Mouse (Mus musculus) spleen, adult 2 months (tissue): ENCODE measurements around the gene Nxf1. TPM values are rescaled to one million over a fixed set of nuclear protein-coding genes. Genes with fewer than 3 reads are reported as not detected.
"Not testable (repeated sequence)": the region's sequence is repeated elsewhere in the genome, so short reads cannot be mapped to it uniquely, and the experiment has no call there.

Experiments used
- DNase-seq, 2 experiments: peaks; one replicate each; pipeline versions ENCODE4 v3.0.0 to v3.0.0-alpha.2; 2012 to 2021; ENCODE audit warnings: low spot score in 2 of 2, low read depth in 1 of 2
- H3K27ac ChIP-seq: fragments of 200-500 bp; 2 replicates; pipeline ENCODE4 v1.5.1; 2012; ENCODE audit warnings: low read length, inconsistent platforms; ENCODE audit not compliant: insufficient read depth
- H3K27me3 ChIP-seq: fragments of 200-500 bp; 2 replicates; pipeline ENCODE4 v1.6.1; 2012; ENCODE audit warnings: mild to moderate bottlenecking, moderate library complexity, low read length, inconsistent platforms; ENCODE audit not compliant: control insufficient read depth, insufficient read depth
- H3K36me3 ChIP-seq: fragments of 200-500 bp; 2 replicates; pipeline ENCODE4 v1.6.1; 2012; ENCODE audit warnings: mild to moderate bottlenecking, low read length, inconsistent platforms; ENCODE audit not compliant: control insufficient read depth, insufficient read depth
- H3K4me1 ChIP-seq: fragments of 200-500 bp; 2 replicates; pipeline ENCODE4 v1.6.1; 2011; ENCODE audit warnings: inconsistent platforms; ENCODE audit not compliant: control insufficient read depth, insufficient read depth, insufficient read length
- H3K4me3 ChIP-seq: fragments of 200-500 bp; 2 replicates; pipeline ENCODE4 v1.5.1; 2011; ENCODE audit warnings: mild to moderate bottlenecking, inconsistent platforms; ENCODE audit not compliant: insufficient read depth, insufficient read length; ENCODE audit errors: extremely low read depth
- CTCF ChIP-seq: fragments of 200-500 bp; IDR thresholded peaks from 2 replicates; pipeline ENCODE4 v1.5.1; 2011; ENCODE audit warnings: mild to moderate bottlenecking, inconsistent platforms; ENCODE audit not compliant: insufficient read depth, insufficient read length, insufficient replicate concordance; ENCODE audit errors: extremely low read depth
- POLR2A ChIP-seq: fragments of 200-500 bp; IDR thresholded peaks from 2 replicates; pipeline ENCODE4 v1.6.1; 2011; ENCODE audit warnings: low read depth, low read length, inconsistent platforms
- WGBS: fragments of 180-500 bp; shearing (Covaris S2); methylation state at CpG from one replicate; pipeline ENCODE4 v1.1.7; 2018; 5-methylcytosine and 5-hydroxymethylcytosine counted together
- polyA plus RNA-seq: library from polyadenylated mRNA; depleted of rRNA; stranded (reverse); fragments of >200 nt; gene quantifications from 2 replicates; pipeline ENCODE4 v1.2.3, GENCODE M21; 2012

Nxf1 gene
- polyA plus RNA-seq, 1 experiment: 104 TPM

DNA sequence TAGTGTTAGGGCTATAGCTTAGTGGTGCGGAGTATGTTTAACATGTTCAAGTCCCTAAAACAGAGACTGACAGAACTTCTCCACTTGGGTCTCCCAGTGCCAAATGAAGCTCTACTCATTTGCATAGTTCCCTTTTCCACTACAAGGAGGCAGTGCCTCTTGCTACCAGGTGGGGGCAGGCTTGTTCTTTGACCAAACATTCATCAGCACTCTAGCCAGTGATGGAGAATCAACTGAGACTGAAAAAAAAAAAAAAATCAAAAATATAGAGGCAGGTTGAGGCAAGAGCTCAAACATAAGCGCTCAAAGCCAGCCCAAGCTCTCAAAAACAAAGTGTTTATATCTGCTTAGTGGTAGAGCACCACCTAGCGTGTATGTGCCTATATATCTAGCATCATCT is 38.5 kb upstream of the Nxf1 start:
- Histone ChIP-seq H3K27me3 (no peaks in the 10 kb centered on the region), H3K27ac (no peak overlapping the region), H3K4me1 (no peaks in the 10 kb centered on the region), H3K4me3 (no peak overlapping the region), H3K36me3 (no peaks in the 10 kb centered on the region)
- WGBS: 44% methylated on average over 3 of the region's 3 CpGs
- peak; percentile 69 to 74 for DNase-seq
- TF ChIP-seq CTCF (peak; percentile 67; the same call in 1 of the 2 replicates), POLR2A (no peak)

DNA sequence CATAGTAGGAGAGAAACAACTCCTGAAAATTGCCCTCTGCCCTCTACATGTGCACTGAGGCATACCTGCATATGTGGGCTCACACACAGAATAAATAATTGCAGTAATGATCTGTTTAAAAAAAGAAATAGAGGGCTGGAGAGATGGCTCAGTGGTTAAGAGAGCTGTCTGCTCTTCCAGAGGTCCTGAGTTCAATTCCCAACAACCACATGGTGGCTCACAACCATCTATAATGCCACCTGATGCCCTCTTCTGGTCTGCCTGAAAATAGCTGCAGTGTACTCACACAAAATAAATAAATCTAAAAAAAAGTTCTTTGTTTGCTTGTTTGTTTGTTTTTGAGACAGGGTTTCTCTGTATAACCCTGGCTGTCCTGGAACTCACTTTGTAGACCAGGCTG is 37.8 kb upstream of the Nxf1 start:
- DNase-seq, H3K4me1 ChIP-seq, H3K36me3 ChIP-seq, H3K4me3 ChIP-seq, H3K27ac ChIP-seq, H3K27me3 ChIP-seq: not testable (repeated sequence)

DNA sequence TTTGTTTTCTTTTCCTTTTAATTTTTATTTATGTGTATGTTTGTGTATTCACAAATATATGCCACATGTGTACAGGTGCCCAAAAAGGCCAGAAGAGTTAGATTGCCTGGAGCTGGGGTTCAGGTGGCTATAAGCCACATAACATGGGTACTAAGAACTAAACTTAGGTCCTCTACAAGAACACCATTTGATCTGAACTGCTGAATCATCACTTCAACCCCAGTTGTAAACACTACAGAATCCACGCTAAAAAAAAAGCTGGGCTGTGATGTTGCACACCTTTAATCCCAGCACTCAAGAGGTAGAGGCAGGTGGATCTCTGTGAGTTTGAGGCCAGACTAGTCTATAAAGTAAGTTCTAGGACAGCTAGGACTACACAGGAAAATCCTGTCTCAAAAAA is 35.5 kb upstream of the Nxf1 start:
- Histone ChIP-seq H3K4me3 (no peak overlapping the region), H3K36me3 (peaks cover 17% of the 10 kb centered on the region), H3K27me3 (no peaks in the 10 kb centered on the region), H3K27ac (no peak overlapping the region), H3K4me1 (no peaks in the 10 kb centered on the region)
- WGBS: 57% methylated on average over 1 of the region's 1 CpGs
- no peak for DNase-seq
- no peak for TF ChIP-seq POLR2A
- TF ChIP-seq CTCF: no peak

- Histone ChIP-seq H3K27ac (no peak overlapping the region), H3K4me3 (no peak overlapping the region), H3K4me1 (no peaks in the 10 kb centered on the region), H3K36me3 (peaks cover 19% of the 10 kb centered on the region), H3K27me3 (no peaks in the 10 kb centered on the region)
- TF ChIP-seq CTCF (no peak), POLR2A (no peak)
- WGBS: 53% methylated on average over 4 of the region's 4 CpGs
- DNase-seq: no peak
Observed at GRCm38 (mm10) chr19:8722021-8722420, 34.9 kb upstream of the Nxf1 start.

GRCm38 (mm10) chr19:8722559-8722906 is 34.3 kb upstream of the Nxf1 start:
- no peaks in the 10 kb centered on the region for H3K4me1 ChIP-seq
- peaks cover 19% of the 10 kb centered on the region for H3K36me3 ChIP-seq
- peak overlapping the region; percentile 94 for H3K27ac ChIP-seq
- no peak for TF ChIP-seq POLR2A
- no peak for TF ChIP-seq CTCF
- H3K27me3 ChIP-seq: no peaks in the 10 kb centered on the region
- peak overlapping the region; percentile 70 for H3K4me3 ChIP-seq
- WGBS: 1% methylated on average over 5 of the region's 5 CpGs
- no peak for DNase-seq

DNA sequence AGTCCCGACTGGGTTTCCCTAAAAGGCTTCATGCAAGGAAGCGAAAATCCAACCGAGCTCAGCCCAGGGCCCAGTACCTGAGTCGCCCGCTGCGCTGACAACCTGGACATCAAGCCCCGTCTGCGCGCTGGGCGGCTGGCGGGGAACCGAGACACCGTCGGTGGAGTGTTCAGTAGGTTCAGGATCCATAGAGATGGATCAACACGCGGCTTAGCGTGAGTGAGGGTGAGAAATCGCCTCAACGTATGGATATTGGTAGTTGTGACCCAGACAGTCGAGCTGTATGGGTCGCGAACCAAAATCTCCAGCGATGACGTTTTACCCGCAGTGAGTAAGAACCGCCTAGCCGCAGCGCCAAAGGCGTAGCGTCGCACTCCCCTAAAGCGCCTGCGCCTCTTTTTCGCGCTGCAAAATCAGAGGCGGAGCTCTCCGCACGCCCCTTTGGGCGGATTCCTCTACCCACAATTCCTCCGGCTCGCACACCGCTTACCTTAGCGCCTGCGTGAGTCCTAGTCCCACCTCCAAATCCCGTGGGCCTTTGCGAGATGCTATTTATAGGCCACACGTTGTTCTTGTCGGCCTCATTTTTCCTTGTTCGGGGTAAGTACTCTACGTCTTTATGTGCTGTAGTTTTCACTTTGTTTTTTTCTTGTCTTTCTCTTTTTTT is 33.8 kb upstream of the Nxf1 start, which contains the start of gene Slc3a2:
Gene Slc3a2 (minus strand): TSS at position 463 of the 667 bp plus-strand sequence.
- H3K36me3 ChIP-seq: peaks cover 19% of the 10 kb centered on the region
- H3K4me3 ChIP-seq: peak within 1 kb of the TSS; percentile 81
- no peaks in the 10 kb centered on the region for H3K27me3 ChIP-seq
- WGBS: under 1% methylated on average over 50 of the region's 50 CpGs
- H3K4me1 ChIP-seq: no peaks in the 10 kb centered on the region
- DNase-seq: peak; percentile 95 to 97
- TF ChIP-seq POLR2A (peak; percentile 86), CTCF (no peak)
- peak within 1 kb of the TSS; percentile 94 for H3K27ac ChIP-seq

DNA sequence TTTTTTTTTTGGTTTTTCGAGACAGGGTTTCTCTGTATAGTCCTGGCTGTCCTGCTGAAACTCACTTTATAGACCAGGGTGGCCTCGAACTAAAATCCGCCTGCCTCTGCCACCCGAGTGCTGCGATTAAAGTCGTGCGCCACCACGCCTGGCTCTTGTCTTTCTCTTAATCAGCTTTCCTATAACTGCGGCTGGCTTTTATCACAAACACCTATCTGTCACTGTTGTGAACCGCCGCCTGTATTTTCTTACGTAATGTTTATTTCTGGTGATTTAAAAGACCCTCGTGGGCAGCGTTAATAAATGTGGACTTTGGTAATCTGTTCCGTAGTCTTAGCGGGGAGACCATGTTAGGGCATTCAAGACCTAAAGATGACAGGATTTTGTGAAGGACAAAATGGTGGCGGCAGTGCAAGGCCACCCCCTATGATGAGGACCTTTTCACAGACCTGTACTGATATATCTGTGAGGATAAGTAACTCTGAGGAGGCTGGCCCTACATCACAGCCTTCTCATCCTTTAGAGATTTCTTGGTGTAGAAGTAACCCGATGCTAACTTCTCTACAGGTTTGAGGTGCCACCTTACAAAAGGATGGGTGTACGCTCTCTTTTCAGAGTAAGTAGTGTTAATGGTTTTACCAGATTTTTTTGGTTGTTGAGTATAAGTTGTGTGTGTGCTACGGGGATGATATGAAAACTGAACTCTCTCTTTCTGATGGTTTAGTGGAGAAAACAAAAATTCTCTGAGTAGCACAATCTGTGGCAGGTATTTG is 33.1 kb upstream of the Nxf1 start:
- Histone ChIP-seq H3K27me3 (no peaks in the 10 kb centered on the region), H3K27ac (peak overlapping the region; percentile 74), H3K4me1 (no peaks in the 10 kb centered on the region), H3K4me3 (peak overlapping the region; percentile 81), H3K36me3 (peaks cover 19% of the 10 kb centered on the region)
- no peak for DNase-seq
- 1% methylated on average over 20 of the region's 20 CpGs for WGBS
- TF ChIP-seq POLR2A (no peak), CTCF (no peak)
